Mouse (Mus musculus) limb, embryonic 14.5 days (tissue): ENCODE results near the gene Tmigd3. TPM values are rescaled to one million over a fixed set of nuclear protein-coding genes. Genes with fewer than 3 reads are reported as not detected.

Experiments
- ATAC-seq: fragments of 200-750 bp; cut with Nextera tagmentation; 2 replicates; pipeline ENCODE4 v1.8.0; 2017; ENCODE audit warnings: low read depth, moderate number of reproducible peaks, moderate TSS enrichment; ENCODE audit not compliant: low FRiP score
- DNase-seq: peaks from one replicate; pipeline ENCODE4 v3.0.0-alpha.2; 2015; ENCODE audit warnings: low spot score
- H3K27ac ChIP-seq: fragments of 300-500 bp; sonication (generic); replicated peaks from 2 replicates; pipeline ENCODE4 v1.5.1; 2014; ENCODE audit warnings: low read depth, mild to moderate bottlenecking, low read length, moderate library complexity, mixed read lengths
- H3K27me3 ChIP-seq: fragments of 300-500 bp; sonication (generic); 2 replicates; pipeline ENCODE4 v1.6.1; 2014; ENCODE audit warnings: low read length, mixed read lengths; ENCODE audit not compliant: control insufficient read depth, insufficient read depth
- H3K36me3 ChIP-seq: fragments of 300-500 bp; sonication (generic); 2 replicates; pipeline ENCODE4 v1.6.1; 2014; ENCODE audit warnings: mild to moderate bottlenecking, low read length, moderate library complexity, mixed read lengths; ENCODE audit not compliant: control insufficient read depth, insufficient read depth
- H3K4me1 ChIP-seq: fragments of 300-500 bp; sonication (generic); 2 replicates; pipeline ENCODE4 v1.6.1; 2014; ENCODE audit warnings: antibody characterized with exemption, low read length, mixed read lengths; ENCODE audit not compliant: control insufficient read depth, insufficient read depth
- H3K4me2 ChIP-seq: fragments of 300-500 bp; sonication (generic); replicated peaks from 2 replicates; pipeline ENCODE4 v1.6.1; 2014; ENCODE audit warnings: low read depth, mild to moderate bottlenecking, low read length, moderate library complexity; ENCODE audit not compliant: severe bottlenecking
- H3K4me3 ChIP-seq: fragments of 300-500 bp; sonication (generic); replicated peaks from 2 replicates; pipeline ENCODE4 v1.5.1; 2014; ENCODE audit warnings: low read length
- H3K9ac ChIP-seq: fragments of 300-500 bp; sonication (generic); 2 replicates; pipeline ENCODE4 v1.6.1; 2014; ENCODE audit warnings: mild to moderate bottlenecking, low read depth, low read length, moderate library complexity; ENCODE audit not compliant: severe bottlenecking
- H3K9me3 ChIP-seq: fragments of 300-500 bp; sonication (generic); 2 replicates; pipeline ENCODE4 v1.6.1; 2016; ENCODE audit warnings: low read length; ENCODE audit not compliant: control insufficient read depth
- POLR2A ChIP-seq: fragments of 200-500 bp; IDR thresholded peaks from 2 replicates; pipeline ENCODE4 v1.8.0; 2012; ENCODE audit warnings: inconsistent platforms, mild to moderate bottlenecking, moderate library complexity, borderline replicate concordance; ENCODE audit not compliant: insufficient read depth, insufficient read length; ENCODE audit errors: extremely low read depth
- WGBS: fragments of 180-500 bp; shearing (Covaris S2); extraction: QIAGEN DNeasy Blood & Tissue Kit; methylation state at CpG from one replicate; pipeline ENCODE4 v1.1.7; 2014; 5-methylcytosine and 5-hydroxymethylcytosine counted together
- polyA plus RNA-seq, 2 experiments: library from polyadenylated mRNA; depleted of rRNA in 1 of 2; stranded (reverse) in 1 of 2; unstranded in 1 of 2; fragments of >200 nt; fragmentation: Nextera tagmentation in 1 of 2; extraction: Ambion mirVana in 1 of 2; gene quantifications; 2 replicates each; pipeline versions ENCODE4 v1.2.1 to v1.2.3; 2012 to 2014

Gene Tmigd3
- polyA plus RNA-seq (2012; rRNA removed) = 0.21 TPM in 1 of 2 replicates, not detected in the other
- 0.23 and 0.33 TPM in 2 replicates for polyA plus RNA-seq (2014; fragmentation: Nextera tagmentation; extraction: Ambion mirVana)

DNA sequence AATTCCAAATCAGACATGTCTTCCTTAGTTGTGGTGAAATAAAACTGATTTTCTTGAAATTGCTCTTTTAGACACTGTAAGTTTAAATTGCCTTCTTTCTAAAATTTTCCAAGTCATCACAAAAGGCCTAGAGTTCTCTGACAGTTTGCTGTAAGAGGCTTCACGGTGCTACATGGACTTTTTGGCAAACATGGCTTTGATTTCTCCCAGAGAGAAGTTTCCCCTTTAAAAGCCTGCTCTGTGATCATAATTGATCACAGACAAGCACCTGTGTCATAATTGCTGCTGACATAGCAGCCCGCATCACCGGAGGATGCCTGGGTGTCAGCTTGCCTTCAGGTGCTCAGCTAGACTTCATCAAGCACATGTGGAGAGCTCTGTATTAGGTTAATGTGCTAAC is at the start of gene Tmigd3, which contains the start of gene Adora3:
Gene Tmigd3, plus strand, starts transcription at position 346 of the 400 bp plus-strand sequence.
Gene Adora3, plus strand, starts transcription at position 301 of the 400 bp plus-strand sequence.
- 25% methylated on average over 3 of the region's 3 CpGs for WGBS
- no peak within 1 kb of the TSS for H3K27ac ChIP-seq
- DNase-seq (no peak), ATAC-seq (no peak)
- H3K9me3 ChIP-seq = no peaks in the 10 kb centered on the region
- H3K27me3 ChIP-seq = no peaks in the 10 kb centered on the region
- H3K4me2 ChIP-seq = no peak within 1 kb of the TSS
- H3K36me3 ChIP-seq = no peaks in the 10 kb centered on the region
- no peak within 1 kb of the TSS for H3K9ac ChIP-seq
- TF ChIP-seq POLR2A = no peak
- H3K4me1 ChIP-seq = no peaks in the 10 kb centered on the region
- no peak within 1 kb of the TSS for H3K4me3 ChIP-seq

GRCm38 (mm10) chr3:105821504-105821903 is 49.2 kb upstream of the Tmigd3 start:
- Histone ChIP-seq H3K27ac (no peak overlapping the region), H3K9me3 (no peaks in the 10 kb centered on the region), H3K27me3 (no peaks in the 10 kb centered on the region), H3K4me1 (no peaks in the 10 kb centered on the region), H3K4me2 (no peak overlapping the region), H3K4me3 (no peak overlapping the region), H3K36me3 (no peaks in the 10 kb centered on the region), H3K9ac (no peak overlapping the region)
- no peak for TF ChIP-seq POLR2A
- 90% methylated on average over 3 of the region's 3 CpGs for WGBS
- no peak for DNase-seq
- ATAC-seq = no peak

GRCm38 (mm10) chr3:105823609-105824008 is 47.1 kb upstream of the Tmigd3 start:
- H3K4me1 ChIP-seq = no peaks in the 10 kb centered on the region
- H3K27ac ChIP-seq = no peak overlapping the region
- H3K4me3 ChIP-seq = no peak overlapping the region
- H3K36me3 ChIP-seq = no peaks in the 10 kb centered on the region
- no peak for TF ChIP-seq POLR2A
- DNase-seq (no peak), ATAC-seq (no peak)
- no peak overlapping the region for H3K9ac ChIP-seq
- H3K9me3 ChIP-seq = no peaks in the 10 kb centered on the region
- no peak overlapping the region for H3K4me2 ChIP-seq
- H3K27me3 ChIP-seq = no peaks in the 10 kb centered on the region

GRCm38 (mm10) chr3:105824103-105824502 is 46.6 kb upstream of the Tmigd3 start:
- TF ChIP-seq POLR2A = no peak
- H3K27me3 ChIP-seq = no peaks in the 10 kb centered on the region
- no peak overlapping the region for H3K4me3 ChIP-seq
- DNase-seq (no peak), ATAC-seq (no peak)
- H3K9ac ChIP-seq = no peak overlapping the region
- H3K27ac ChIP-seq = no peak overlapping the region
- no peaks in the 10 kb centered on the region for H3K36me3 ChIP-seq
- no peaks in the 10 kb centered on the region for H3K4me1 ChIP-seq
- no peaks in the 10 kb centered on the region for H3K9me3 ChIP-seq
- H3K4me2 ChIP-seq = no peak overlapping the region
- 44% methylated on average over 5 of the region's 5 CpGs for WGBS

- Histone ChIP-seq H3K4me1 (no peaks in the 10 kb centered on the region), H3K36me3 (no peaks in the 10 kb centered on the region), H3K9me3 (no peaks in the 10 kb centered on the region), H3K4me2 (no peak overlapping the region), H3K27me3 (no peaks in the 10 kb centered on the region), H3K4me3 (no peak overlapping the region), H3K9ac (no peak overlapping the region), H3K27ac (no peak overlapping the region)
- no peak for DNase-seq
- no peak for ATAC-seq
- TF ChIP-seq POLR2A = no peak
- WGBS = 53% methylated on average over 2 of the region's 2 CpGs
These were observed 46.0 kb upstream of the Tmigd3 start for GRCm38 (mm10) chr3:105824704-105825103.
